Mouse (Mus musculus): ENCODE results near the gene Xlr4c.
A peak's percentile ranks its signal among the peaks of the same experiment; 100 is the strongest.
"Not testable (repeated sequence)": the region's sequence is repeated elsewhere in the genome, so short reads cannot be mapped to it uniquely, and the experiment has no call there.

Gene Xlr4c

GRCm38 (mm10) chrX:73242821-73243325, at the start of gene Xlr4c:
Gene Xlr4c, minus strand, starts transcription at chrX:73243130.
- DNase-seq (ENCODE audit: low spot score in 2 of 2) = not testable (repeated sequence)

- not testable (repeated sequence) for DNase-seq (ENCODE audit: low spot score in 2 of 2)
Measured at GRCm38 (mm10) chrX:73265270-73265669, 22.3 kb upstream of the Xlr4c start, which contains the start of gene Xlr3c. Gene Xlr3c, minus strand, starts transcription at chrX:73265390.

- DNase-seq (ENCODE audit: low spot score in 2 of 2) = not testable (repeated sequence)
Measured at GRCm38 (mm10) chrX:73262428-73262827, 19.5 kb upstream of the Xlr4c start.

- DNase-seq (ENCODE audit: low spot score in 2 of 2) = no peak
Measured at GRCm38 (mm10) chrX:73229288-73229687, 13.6 kb downstream of the Xlr4c start.

- no peak for DNase-seq (ENCODE audit: low spot score in 2 of 2)
Measured at GRCm38 (mm10) chrX:73228606-73229214, 14.2 kb downstream of the Xlr4c start.

GRCm38 (mm10) chrX:73227914-73228605, 14.9 kb downstream of the Xlr4c start, which contains the start of gene F8a:
Gene F8a, plus strand, starts transcription at chrX:73228291.
- DNase-seq (ENCODE audit: low spot score in 2 of 2) = peak; percentile 65 to 73

GRCm38 (mm10) chrX:73225365-73225764, 17.6 kb downstream of the Xlr4c start:
- no peak for DNase-seq (ENCODE audit: low spot score in 2 of 2)

GRCm38 (mm10) chrX:73213819-73214564, 28.9 kb downstream of the Xlr4c start, which contains the start of gene Xlr4b:
Gene Xlr4b, plus strand, starts transcription at chrX:73214333.
- not testable (repeated sequence) for DNase-seq (ENCODE audit: low spot score in 2 of 2)

GRCm38 (mm10) chrX:73191934-73192333, 51.0 kb downstream of the Xlr4c start, which contains the start of gene Xlr3b:
Gene Xlr3b, plus strand, starts transcription at chrX:73192207.
- DNase-seq (ENCODE audit: low spot score in 2 of 2) = peak in 1 of 2 experiments; percentile 0

All from left cerebral cortex, adult 9 months (tissue).